In genomic region chr1:160861142-160861541, GRCm38 (mm10) we compare ENCODE assay signal across 19 mouse cellular contexts. TPM values are rescaled to one million over a fixed set of nuclear protein-coding genes. Genes with fewer than 3 reads are reported as not detected.
DNase-seq lines count a peak whose midpoint lies in the region; ATAC-seq and TF ChIP-seq lines count a peak whose summit lies in the region.
"Had no signal": no experiment of that assay in that cellular context is flagged by ENCODE, and none has a peak within 500 bp of the region (broad histone marks: within the 10 kb centered on the region; RNA-seq: fewer than 3 reads in every experiment).

No protein-coding gene starts in this region.

- 0 out of 2 replicates have a peak, but pooled peaks have one; percentile 55 for ATAC-seq in forebrain, embryonic 13.5 days
- no peak for ATAC-seq in forebrain, postnatal 0 days
- peak; percentile 51 for ATAC-seq in megakaryocyte progenitor cell, adult 5-6 weeks (replicated peaks; ENCODE audit: poor library complexity)
- ATAC-seq: intestine, embryonic 16.5 days had no signal

- TF ChIP-seq CTCF in forebrain, postnatal 0 days (IDR thresholded peaks at IDR 0.05; ENCODE audit: low read depth): no peak
- TF ChIP-seq CTCF in brain, embryonic 14.5 days (IDR thresholded peaks at IDR 0.05; ENCODE audit: borderline replicate concordance, extremely low read depth, insufficient read depth, insufficient read length): no peak

- 76% methylated on average over 2 of the region's 2 CpGs for WGBS in forebrain, embryonic 13.5 days
- 75% methylated on average over 2 of the region's 2 CpGs for WGBS in forebrain, postnatal 0 days
- 92% methylated on average over 2 of the region's 2 CpGs for WGBS in limb, embryonic 10.5 days

- no peaks in the 10 kb centered on the region for H3K27me3 ChIP-seq in forebrain, embryonic 13.5 days
- H3K27me3 ChIP-seq in forebrain, postnatal 0 days (ENCODE audit: insufficient read depth, low read length): no peaks in the 10 kb centered on the region
- no peaks in the 10 kb centered on the region for H3K27me3 ChIP-seq in limb, embryonic 10.5 days (ENCODE audit: low read depth, poor library complexity, severe bottlenecking)
- H3K27me3 ChIP-seq: embryonic facial prominence, embryonic 13.5 days; heart, embryonic 12.5 days had no signal

- H3K27ac ChIP-seq in forebrain, embryonic 13.5 days: no peak overlapping the region
- no peak overlapping the region for H3K27ac ChIP-seq in forebrain, postnatal 0 days (ENCODE audit: low read depth, low read length)
- H3K27ac ChIP-seq in limb, embryonic 10.5 days: no peak overlapping the region
- H3K27ac ChIP-seq: embryonic facial prominence, embryonic 13.5 days; hindbrain, embryonic 10.5 days; hindbrain, embryonic 14.5 days had no signal

- H3K9ac ChIP-seq in forebrain, embryonic 13.5 days: no peak overlapping the region
- H3K9ac ChIP-seq in forebrain, postnatal 0 days: no peak overlapping the region
- H3K9ac ChIP-seq: embryonic facial prominence, embryonic 13.5 days; heart, embryonic 12.5 days; hindbrain, embryonic 14.5 days had no signal

- H3K36me3 ChIP-seq in forebrain, embryonic 13.5 days (ENCODE audit: poor library complexity, severe bottlenecking): no peaks in the 10 kb centered on the region
- H3K36me3 ChIP-seq in forebrain, postnatal 0 days (ENCODE audit: insufficient read depth): no peaks in the 10 kb centered on the region
- H3K36me3 ChIP-seq in limb, embryonic 10.5 days: no peaks in the 10 kb centered on the region
- H3K36me3 ChIP-seq: embryonic facial prominence, embryonic 13.5 days; heart, embryonic 12.5 days; hindbrain, embryonic 10.5 days had no signal

- DNase-seq in forebrain, postnatal 0 days: no peak
- DNase-seq in A20 (ENCODE audit: low read depth, low spot score): peak; percentile 76
- DNase-seq in brain, embryonic 14.5 days (ENCODE audit: low read depth): peak; percentile 44
- DNase-seq in frontal cortex, postnatal 36 days (ENCODE audit: low spot score in 2 of 2): no peak
- no peak for DNase-seq in limb, embryonic 10.5 days (ENCODE audit: low spot score)
- DNase-seq in urinary bladder, postnatal 25 days (ENCODE audit: low spot score): no peak
- DNase-seq: adrenal gland, adult 8-10 months; adrenal gland, postnatal 36 days; cerebellum, adult 11-12 months; cerebellum, adult 9-10 months; cerebellum, postnatal 25 days; gastrocnemius, postnatal 14 days had no signal

- H3K4me1 ChIP-seq in forebrain, embryonic 13.5 days: no peaks in the 10 kb centered on the region
- no peaks in the 10 kb centered on the region for H3K4me1 ChIP-seq in forebrain, postnatal 0 days (ENCODE audit: insufficient read depth)
- no peaks in the 10 kb centered on the region for H3K4me1 ChIP-seq in limb, embryonic 10.5 days
- H3K4me1 ChIP-seq: embryonic facial prominence, embryonic 13.5 days; heart, embryonic 12.5 days; hindbrain, embryonic 10.5 days had no signal

- no peaks in the 10 kb centered on the region for H3K9me3 ChIP-seq in forebrain, embryonic 13.5 days (replicated peaks)
- no peaks in the 10 kb centered on the region for H3K9me3 ChIP-seq in forebrain, postnatal 0 days (ENCODE audit: low read length)
- no peaks in the 10 kb centered on the region for H3K9me3 ChIP-seq in limb, embryonic 10.5 days (replicated peaks)
- H3K9me3 ChIP-seq: embryonic facial prominence, embryonic 13.5 days; heart, embryonic 12.5 days; hindbrain, embryonic 10.5 days had no signal

- no peak for TF ChIP-seq POLR2A in brain, embryonic 14.5 days (IDR thresholded peaks at IDR 0.05; ENCODE audit: borderline replicate concordance, extremely low read depth, insufficient read depth, insufficient read length, poor library complexity, severe bottlenecking)

- no peak overlapping the region for H3K4me2 ChIP-seq in forebrain, embryonic 13.5 days
- no peak overlapping the region for H3K4me2 ChIP-seq in forebrain, postnatal 0 days (ENCODE audit: low read depth)
- H3K4me2 ChIP-seq: embryonic facial prominence, embryonic 13.5 days; heart, embryonic 12.5 days; hindbrain, embryonic 14.5 days had no signal

- H3K4me3 ChIP-seq in forebrain, embryonic 13.5 days: no peak overlapping the region
- no peak overlapping the region for H3K4me3 ChIP-seq in forebrain, postnatal 0 days (ENCODE audit: low read depth, low read length)
- H3K4me3 ChIP-seq in limb, embryonic 10.5 days: no peak overlapping the region
- H3K4me3 ChIP-seq: embryonic facial prominence, embryonic 13.5 days; heart, embryonic 12.5 days; hindbrain, embryonic 10.5 days had no signal

RNA-seq across cellular contexts. Expression of gene Rc3h1, which starts 45.1 kb away (rescaled TPM):
- polyA plus RNA-seq in forebrain, embryonic 13.5 days (2015; fragmentation: Nextera tagmentation; extraction: Ambion mirVana): 7.9 and 8.1 TPM in 2 replicates
- 14.9 and 20.8 TPM in 2 replicates for total RNA-seq in forebrain, postnatal 0 days (2014; rRNA removed)
- polyA plus RNA-seq in forebrain, postnatal 0 days (2015; fragmentation: Nextera tagmentation; extraction: Ambion mirVana): 3.3 and 6.1 TPM in 2 replicates
- polyA plus RNA-seq in brain, embryonic 14.5 days (2012; rRNA removed): 10.3 and 13.0 TPM in 2 replicates
- 30.1 and 31.4 TPM in 2 replicates for total RNA-seq in megakaryocyte progenitor cell, adult 5-6 weeks (2015)
- 15.7 and 17.2 TPM in 2 replicates for total RNA-seq in megakaryocyte progenitor cell, adult 5-6 weeks (2017)
- polyA plus RNA-seq in limb, embryonic 10.5 days (2016; fragmentation: Nextera tagmentation; extraction: Ambion mirVana): 8.3 and 9.0 TPM in 2 replicates

Comparison
In these comparisons a context has a peak if more than half of its experiments do, and no peak if none do; other contexts are left out.
1. DNase-seq: peak in A20 (single experiment) and brain, embryonic 14.5 days (single experiment); none in forebrain, postnatal 0 days (single experiment), frontal cortex, postnatal 36 days (0 of 2), limb, embryonic 10.5 days (single experiment) and urinary bladder, postnatal 25 days (single experiment).